Mouse (Mus musculus): ENCODE results near the gene Ski. TPM values are rescaled to one million over a fixed set of nuclear protein-coding genes. Genes with fewer than 3 reads are reported as not detected.

Gene Ski
- polyA plus RNA-seq, 1 experiment from 2014 or later, result 10.6 TPM

DNA sequence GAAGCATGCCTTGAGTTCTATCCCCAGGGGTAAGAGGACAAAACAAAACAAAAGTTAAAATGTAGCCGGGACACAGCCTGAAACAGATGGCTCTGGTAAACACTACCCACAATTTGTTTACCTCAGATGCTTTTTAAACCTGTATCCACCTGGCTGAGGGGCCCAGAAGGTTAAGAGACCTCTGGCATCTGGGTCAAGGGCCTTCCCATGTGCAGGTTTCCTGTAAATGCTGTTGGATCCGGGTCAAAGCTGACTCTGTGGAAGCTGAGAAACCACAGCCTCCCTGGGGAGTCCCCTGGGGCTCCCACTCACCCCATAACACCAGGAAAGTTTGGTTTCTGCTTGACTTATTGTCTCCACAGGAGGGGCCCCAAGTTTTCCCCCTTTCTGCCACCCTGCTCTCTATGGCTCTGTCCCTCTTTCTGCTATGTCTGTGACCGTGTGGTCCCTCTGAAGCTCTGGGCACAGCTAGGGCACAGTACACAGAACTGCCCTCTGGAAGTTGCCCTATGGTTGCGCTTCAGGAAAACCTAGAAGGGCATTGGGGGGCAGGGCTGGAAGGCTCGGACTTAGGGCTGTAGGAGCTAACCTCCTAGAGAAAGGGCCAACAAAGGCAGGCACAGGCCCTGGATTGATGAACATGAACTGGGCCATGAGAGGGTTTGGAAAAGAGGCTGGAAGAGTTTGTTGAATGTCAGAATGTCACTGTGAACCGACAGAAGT, 23.5 kb upstream of the Ski start:
- Histone ChIP-seq H3K9me3 (replicated peaks) (no peaks in the 10 kb centered on the region), H3K27ac (peak overlapping the region; percentile 40), H3K27me3 (ENCODE audit: low read depth, poor library complexity, severe bottlenecking) (0 out of 2 replicates have a peak, but pooled peaks cover 10% of the 10 kb centered on the region), H3K4me1 (peaks cover 35% of the 10 kb centered on the region), H3K4me3 (no peak overlapping the region), H3K36me3 (no peaks in the 10 kb centered on the region)
- WGBS, result 74% methylated on average over 6 of the region's 6 CpGs
- no peak for DNase-seq (ENCODE audit: low spot score)

DNA sequence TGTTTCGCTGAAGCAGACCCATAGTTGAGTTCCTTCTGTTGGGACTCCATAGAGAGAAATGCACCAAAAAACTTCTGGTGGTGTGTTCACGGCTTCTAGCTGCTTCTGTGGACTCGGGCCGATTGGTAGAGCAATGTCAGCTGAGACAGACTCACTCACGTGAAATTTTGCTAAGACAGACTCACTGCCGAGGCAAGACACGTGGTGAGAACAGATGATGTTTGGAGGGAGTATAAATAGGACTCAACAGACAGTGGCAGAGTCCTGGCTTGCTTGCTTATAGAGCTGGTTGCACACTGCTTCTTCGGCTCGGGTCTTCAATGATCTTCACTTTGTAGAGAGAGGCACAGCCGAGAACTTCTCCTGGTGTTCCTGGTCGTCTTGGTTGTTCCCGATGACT, 20.8 kb upstream of the Ski start:
- Histone ChIP-seq H3K4me3 (no peak overlapping the region), H3K27ac (no peak overlapping the region), H3K27me3 (ENCODE audit: low read depth, poor library complexity, severe bottlenecking) (0 out of 2 replicates have a peak, but pooled peaks cover 10% of the 10 kb centered on the region), H3K4me1 (peaks cover 23% of the 10 kb centered on the region), H3K9me3 (replicated peaks) (no peaks in the 10 kb centered on the region), H3K36me3 (no peaks in the 10 kb centered on the region)
- DNase-seq (ENCODE audit: low spot score), result no peak
- WGBS, result 90% methylated on average over 12 of the region's 12 CpGs

DNA sequence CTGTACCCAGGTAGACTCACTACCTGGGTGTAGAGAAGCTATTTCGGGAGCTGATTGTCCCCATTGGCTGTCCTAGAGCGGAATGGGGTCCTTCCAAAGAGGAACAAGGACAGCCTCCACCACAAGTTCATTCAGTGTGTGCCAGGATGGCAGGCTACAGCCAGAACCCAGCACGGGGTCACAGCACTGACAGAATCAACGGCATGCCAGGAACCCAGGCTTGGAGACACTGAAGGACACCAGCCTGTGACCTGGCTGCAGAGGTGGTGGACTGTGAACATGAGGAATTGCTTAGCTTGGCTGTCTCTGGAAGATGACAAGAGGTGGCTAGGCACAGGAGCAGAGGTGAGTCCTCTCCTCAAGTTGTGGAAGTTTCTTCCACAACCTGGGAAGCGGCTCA, 19.9 kb upstream of the Ski start:
- Histone ChIP-seq H3K27me3 (ENCODE audit: low read depth, poor library complexity, severe bottlenecking) (0 out of 2 replicates have a peak, but pooled peaks cover 10% of the 10 kb centered on the region), H3K27ac (no peak overlapping the region), H3K4me3 (no peak overlapping the region), H3K36me3 (no peaks in the 10 kb centered on the region), H3K4me1 (peaks cover 30% of the 10 kb centered on the region), H3K9me3 (replicated peaks) (no peaks in the 10 kb centered on the region)
- DNase-seq (ENCODE audit: low spot score), result no peak
- 90% methylated on average over 5 of the region's 5 CpGs for WGBS

GRCm38 (mm10) chr4:155241789-155242188, 19.4 kb upstream of the Ski start:
- no peaks in the 10 kb centered on the region for H3K36me3 ChIP-seq
- WGBS, result 76% methylated on average over 9 of the region's 9 CpGs
- no peak overlapping the region for H3K4me3 ChIP-seq
- H3K9me3 ChIP-seq (replicated peaks), result no peaks in the 10 kb centered on the region
- H3K27me3 ChIP-seq (ENCODE audit: low read depth, poor library complexity, severe bottlenecking), result 0 out of 2 replicates have a peak, but pooled peaks cover 10% of the 10 kb centered on the region
- no peak overlapping the region for H3K27ac ChIP-seq
- no peak for DNase-seq (ENCODE audit: low spot score)
- H3K4me1 ChIP-seq, result peaks cover 34% of the 10 kb centered on the region

- H3K9me3 ChIP-seq (replicated peaks), result no peaks in the 10 kb centered on the region
- no peak overlapping the region for H3K4me3 ChIP-seq
- WGBS, result 64% methylated on average over 6 of the region's 6 CpGs
- no peaks in the 10 kb centered on the region for H3K36me3 ChIP-seq
- H3K27ac ChIP-seq, result peak overlapping the region; percentile 50; the same call in 1 of the 2 replicates
- no peak for DNase-seq (ENCODE audit: low spot score)
- H3K4me1 ChIP-seq, result peaks cover 46% of the 10 kb centered on the region
- H3K27me3 ChIP-seq (ENCODE audit: low read depth, poor library complexity, severe bottlenecking), result 0 out of 2 replicates have a peak, but pooled peaks cover 10% of the 10 kb centered on the region
These were observed 17.1 kb upstream of the Ski start for GRCm38 (mm10) chr4:155239494-155239893.

GRCm38 (mm10) chr4:155238276-155238675, 15.9 kb upstream of the Ski start:
- Histone ChIP-seq H3K27ac (peak overlapping the region; percentile 44; the same call in 1 of the 2 replicates), H3K9me3 (replicated peaks) (no peaks in the 10 kb centered on the region), H3K4me1 (peaks cover 58% of the 10 kb centered on the region), H3K4me3 (no peak overlapping the region), H3K36me3 (no peaks in the 10 kb centered on the region), H3K27me3 (ENCODE audit: low read depth, poor library complexity, severe bottlenecking) (0 out of 2 replicates have a peak, but pooled peaks cover 10% of the 10 kb centered on the region)
- WGBS, result 83% methylated on average over 5 of the region's 5 CpGs
- DNase-seq (ENCODE audit: low spot score), result no peak

DNA sequence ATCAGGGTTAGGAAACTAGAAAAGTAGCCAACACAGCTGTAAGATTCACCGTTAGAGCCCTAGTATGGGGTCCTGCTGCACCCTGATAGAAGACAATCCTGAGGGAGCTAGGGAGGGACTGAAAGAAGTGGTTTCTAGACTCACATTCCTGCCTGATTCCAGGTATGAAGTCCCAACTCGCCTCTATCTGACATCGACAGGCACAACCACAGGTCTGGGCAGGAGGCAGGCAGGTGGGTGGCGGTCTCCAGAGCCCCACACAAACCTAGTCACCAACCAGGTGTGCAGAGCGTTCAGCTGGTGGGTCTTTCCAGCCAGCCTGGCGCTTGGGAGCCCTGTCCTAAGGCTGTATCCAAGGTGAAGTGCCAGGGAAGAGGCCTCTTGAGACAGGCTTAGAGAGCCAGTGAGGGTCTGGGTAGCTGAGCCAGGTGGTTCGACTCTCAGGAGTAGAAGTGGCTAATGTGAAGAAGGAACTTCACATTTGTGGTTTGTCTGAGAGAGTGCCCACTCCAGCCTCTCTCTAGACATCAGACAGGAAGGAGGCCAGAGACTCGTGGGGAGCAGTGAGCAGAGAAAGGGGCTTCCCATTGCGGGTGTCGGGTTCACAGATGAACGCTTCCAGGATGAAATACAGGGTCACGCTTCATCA, 14.5 kb upstream of the Ski start:
- H3K9me3 ChIP-seq (replicated peaks), result no peaks in the 10 kb centered on the region
- 84% methylated on average over 12 of the region's 12 CpGs for WGBS
- peaks cover 65% of the 10 kb centered on the region for H3K4me1 ChIP-seq
- 0 out of 2 replicates have a peak, but pooled peaks cover 3% of the 10 kb centered on the region for H3K27me3 ChIP-seq (ENCODE audit: low read depth, poor library complexity, severe bottlenecking)
- H3K36me3 ChIP-seq, result no peaks in the 10 kb centered on the region
- peak overlapping the region; percentile 95 for H3K27ac ChIP-seq
- H3K4me3 ChIP-seq, result no peak overlapping the region
- no peak for DNase-seq (ENCODE audit: low spot score)

- peak; percentile 87 for DNase-seq (ENCODE audit: low spot score)
- H3K9me3 ChIP-seq (replicated peaks), result no peaks in the 10 kb centered on the region
- no peaks in the 10 kb centered on the region for H3K27me3 ChIP-seq (ENCODE audit: low read depth, poor library complexity, severe bottlenecking)
- H3K4me1 ChIP-seq, result peaks cover 73% of the 10 kb centered on the region
- H3K36me3 ChIP-seq, result no peaks in the 10 kb centered on the region
- peak overlapping the region; percentile 95 for H3K27ac ChIP-seq
- WGBS, result 35% methylated on average over 18 of the region's 18 CpGs
- H3K4me3 ChIP-seq, result peak overlapping the region; percentile 31
These were observed 13.1 kb upstream of the Ski start for GRCm38 (mm10) chr4:155235311-155236119.

DNA sequence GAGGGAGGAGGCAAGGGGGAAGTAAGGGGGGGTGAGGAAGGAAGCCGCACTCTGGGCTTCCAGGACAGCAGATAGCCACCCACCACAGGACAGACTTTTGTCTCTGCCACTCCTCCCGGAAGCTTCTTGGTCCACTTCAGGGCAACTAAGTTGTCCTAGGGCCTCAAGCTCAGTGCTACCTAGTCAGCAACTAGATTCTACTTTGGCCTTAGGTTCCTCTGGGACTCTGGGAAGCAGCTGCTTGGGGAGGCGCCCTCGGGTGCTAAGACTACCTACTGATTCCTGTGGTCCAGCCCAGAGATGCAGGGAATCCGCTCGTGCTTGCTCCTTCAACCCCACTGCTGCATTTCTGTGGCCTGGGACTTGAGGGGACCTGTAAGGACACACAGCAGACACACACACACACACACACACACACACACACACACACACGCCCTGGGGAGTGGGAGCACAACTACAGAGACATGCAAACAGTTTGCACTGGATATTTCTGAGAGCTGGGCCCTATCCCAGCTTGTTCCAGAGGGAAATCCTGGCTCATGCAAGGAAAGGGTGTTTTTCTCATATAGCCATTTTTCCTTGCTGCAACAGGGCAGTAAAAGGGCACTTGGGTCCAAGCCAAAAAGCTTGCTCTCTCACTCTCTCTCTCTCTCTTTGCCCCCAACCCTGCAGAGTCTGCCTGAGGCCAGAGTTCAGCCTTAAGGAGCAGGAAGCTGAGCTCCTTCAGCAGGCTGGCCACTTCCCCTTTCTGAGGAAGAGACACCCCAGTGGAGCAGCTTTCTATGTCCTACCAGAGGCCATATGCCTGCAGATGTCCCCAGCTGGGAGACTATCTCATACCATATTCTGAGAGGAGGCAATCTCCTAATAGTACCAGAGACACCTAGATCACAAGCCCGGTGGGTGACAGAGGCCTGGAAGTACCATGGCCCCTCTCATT, 12.2 kb upstream of the Ski start:
- Histone ChIP-seq H3K27ac (peak overlapping the region; percentile 95), H3K4me3 (peak overlapping the region; percentile 31; the same call in 1 of the 2 replicates), H3K9me3 (replicated peaks) (no peaks in the 10 kb centered on the region), H3K4me1 (peaks cover 70% of the 10 kb centered on the region), H3K27me3 (ENCODE audit: low read depth, poor library complexity, severe bottlenecking) (no peaks in the 10 kb centered on the region), H3K36me3 (no peaks in the 10 kb centered on the region)
- WGBS, result 68% methylated on average over 8 of the region's 8 CpGs
- peak; percentile 54 for DNase-seq (ENCODE audit: low spot score)

DNA sequence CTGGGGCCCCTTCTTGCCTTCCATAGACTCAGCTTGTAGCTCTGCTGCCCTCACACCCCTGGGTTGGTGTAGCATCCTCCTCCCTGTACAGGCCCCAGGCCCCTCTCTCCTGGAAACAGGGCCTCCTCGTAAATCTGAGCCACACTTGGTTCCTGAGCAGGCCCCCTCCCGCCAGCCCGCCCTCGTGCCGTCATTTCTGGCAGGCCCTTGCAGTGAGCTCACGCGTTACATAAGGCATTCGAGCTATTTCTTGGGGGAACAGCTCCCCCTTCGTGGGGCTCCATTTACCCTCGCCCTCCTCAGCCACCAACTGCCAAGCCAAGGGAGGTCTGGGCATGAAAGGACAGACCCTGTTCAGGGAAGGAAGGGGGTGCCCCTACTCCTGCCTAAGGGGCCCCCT, 11.5 kb upstream of the Ski start:
- H3K4me3 ChIP-seq, result peak overlapping the region; percentile 21; the same call in 1 of the 2 replicates
- no peaks in the 10 kb centered on the region for H3K36me3 ChIP-seq
- H3K27ac ChIP-seq, result peak overlapping the region; percentile 95
- DNase-seq (ENCODE audit: low spot score), result peak; percentile 82
- H3K4me1 ChIP-seq, result peaks cover 66% of the 10 kb centered on the region
- 19% methylated on average over 10 of the region's 10 CpGs for WGBS
- H3K27me3 ChIP-seq (ENCODE audit: low read depth, poor library complexity, severe bottlenecking), result no peaks in the 10 kb centered on the region
- H3K9me3 ChIP-seq (replicated peaks), result no peaks in the 10 kb centered on the region

- no peaks in the 10 kb centered on the region for H3K36me3 ChIP-seq
- WGBS, result 70% methylated on average over 5 of the region's 5 CpGs
- no peaks in the 10 kb centered on the region for H3K9me3 ChIP-seq (replicated peaks)
- H3K27me3 ChIP-seq (ENCODE audit: low read depth, poor library complexity, severe bottlenecking), result no peaks in the 10 kb centered on the region
- H3K4me3 ChIP-seq, result no peak overlapping the region
- no peak for DNase-seq (ENCODE audit: low spot score)
- no peak overlapping the region for H3K27ac ChIP-seq
- peaks cover 29% of the 10 kb centered on the region for H3K4me1 ChIP-seq
These were observed 6.1 kb upstream of the Ski start for GRCm38 (mm10) chr4:155228461-155228860.

- no peaks in the 10 kb centered on the region for H3K36me3 ChIP-seq
- no peak overlapping the region for H3K27ac ChIP-seq
- H3K4me3 ChIP-seq, result no peak overlapping the region
- H3K4me1 ChIP-seq, result peaks cover 29% of the 10 kb centered on the region
- H3K27me3 ChIP-seq (ENCODE audit: low read depth, poor library complexity, severe bottlenecking), result no peaks in the 10 kb centered on the region
- no peak for DNase-seq (ENCODE audit: low spot score)
- 90% methylated on average over 4 of the region's 4 CpGs for WGBS
- no peaks in the 10 kb centered on the region for H3K9me3 ChIP-seq (replicated peaks)
These were observed 5.6 kb upstream of the Ski start for GRCm38 (mm10) chr4:155227986-155228385.
